Mouse (Mus musculus) embryonic fibroblast, embryonic 13.5 days (primary cell): ENCODE results near the gene Pigt. TPM values are rescaled to one million over a fixed set of nuclear protein-coding genes. Genes with fewer than 3 reads are reported as not detected.

Experiments
- H3K27ac ChIP-seq: 2 replicates; pipeline ENCODE4 v1.5.1; 2012; ENCODE audit warnings: low read length, control low read depth, inconsistent platforms; ENCODE audit not compliant: insufficient read depth
- H3K4me1 ChIP-seq: 2 replicates; pipeline ENCODE4 v1.6.1; 2011; ENCODE audit warnings: low read length; ENCODE audit not compliant: control insufficient read depth, insufficient read depth
- H3K4me3 ChIP-seq: 2 replicates; pipeline ENCODE4 v1.5.1; 2011; ENCODE audit warnings: mild to moderate bottlenecking, control low read depth, low read length; ENCODE audit not compliant: insufficient read depth
- CTCF ChIP-seq: IDR thresholded peaks from 2 replicates; pipeline ENCODE4 v1.5.1; 2011; ENCODE audit warnings: mild to moderate bottlenecking, control low read depth, low read length, moderate library complexity, borderline replicate concordance; ENCODE audit not compliant: insufficient read depth
- POLR2A ChIP-seq: IDR thresholded peaks from 2 replicates; pipeline ENCODE4 v1.6.1; 2011; ENCODE audit warnings: low read depth, mild to moderate bottlenecking, control low read depth, low read length, moderate library complexity
- polyA plus RNA-seq: library from polyadenylated mRNA; stranded (reverse); fragments of >200 nt; gene quantifications from 2 replicates; pipeline ENCODE4 v1.2.4, GENCODE M21; 2011; ENCODE audit warnings: low read depth; ENCODE audit not compliant: missing spikeins, insufficient read length

Gene Pigt
- polyA plus RNA-seq, 1 experiment, result 66.3 TPM

DNA sequence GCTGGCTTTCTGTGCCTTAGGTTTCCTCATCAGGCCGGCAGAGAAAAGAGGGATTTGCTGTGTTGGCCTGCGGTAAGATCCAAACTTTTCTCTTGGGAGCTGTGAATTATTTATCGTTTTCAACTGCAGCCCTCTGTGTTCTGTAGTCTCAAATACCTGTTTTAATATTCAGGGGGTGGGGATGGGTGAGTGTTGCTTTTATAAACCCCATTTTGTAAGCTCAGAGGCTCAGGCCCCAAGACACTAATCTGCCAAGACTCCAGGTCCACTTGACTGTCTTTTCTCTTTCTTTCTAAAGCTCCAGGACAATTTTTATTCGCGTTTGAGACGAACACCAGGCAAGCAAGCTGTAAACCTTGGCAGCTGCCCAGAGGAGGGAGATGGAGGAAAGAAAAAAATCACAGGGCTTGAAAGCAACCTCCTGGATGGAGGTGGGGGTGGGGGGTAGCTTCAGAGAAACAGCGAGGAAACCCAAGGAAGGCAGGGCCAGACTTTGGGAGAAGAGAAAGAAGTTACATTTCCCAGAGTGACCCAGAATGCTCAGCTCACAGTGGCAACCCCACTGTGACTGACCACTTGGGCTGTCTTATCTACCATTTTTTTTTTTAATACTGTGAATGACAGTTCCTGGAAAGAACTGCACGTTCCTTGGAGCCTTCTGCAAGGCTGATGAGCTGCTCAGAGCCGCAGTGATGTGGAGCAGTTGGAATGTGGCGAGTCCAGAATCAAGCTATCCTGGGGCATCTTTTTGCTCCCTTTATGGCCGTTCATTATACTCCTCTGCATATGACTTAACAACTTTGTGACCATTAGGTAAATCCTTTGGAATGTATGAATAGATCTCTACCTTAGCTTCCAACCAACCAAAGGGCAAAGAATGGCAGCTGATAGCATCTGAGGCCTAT, 21.2 kb downstream of the Pigt start:
- TF ChIP-seq CTCF (no peak), POLR2A (no peak)
- Histone ChIP-seq H3K4me1 (peaks cover 21% of the 10 kb centered on the region), H3K27ac (peak overlapping the region; percentile 51), H3K4me3 (no peak overlapping the region)

DNA sequence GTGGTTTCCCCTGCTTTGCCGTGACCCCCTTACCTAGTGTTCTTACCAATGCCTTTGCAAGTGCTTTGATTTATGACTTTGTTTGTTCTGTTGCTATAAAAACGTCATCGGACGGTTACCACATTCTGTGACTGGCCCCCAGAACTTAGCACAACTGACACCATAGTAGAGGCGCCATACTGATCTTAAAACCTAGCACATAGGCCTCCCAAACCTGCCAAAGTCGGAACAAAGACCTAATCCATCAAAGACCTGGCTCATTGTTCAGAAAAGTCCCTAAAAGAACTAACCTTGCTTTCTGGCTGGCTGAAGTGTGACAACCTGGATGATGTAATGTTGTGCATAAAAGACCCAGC, 21.8 kb downstream of the Pigt start:
- H3K4me3 ChIP-seq, result no peak overlapping the region
- peak overlapping the region; percentile 51 for H3K27ac ChIP-seq
- peaks cover 21% of the 10 kb centered on the region for H3K4me1 ChIP-seq
- TF ChIP-seq POLR2A (no peak), CTCF (no peak)

DNA sequence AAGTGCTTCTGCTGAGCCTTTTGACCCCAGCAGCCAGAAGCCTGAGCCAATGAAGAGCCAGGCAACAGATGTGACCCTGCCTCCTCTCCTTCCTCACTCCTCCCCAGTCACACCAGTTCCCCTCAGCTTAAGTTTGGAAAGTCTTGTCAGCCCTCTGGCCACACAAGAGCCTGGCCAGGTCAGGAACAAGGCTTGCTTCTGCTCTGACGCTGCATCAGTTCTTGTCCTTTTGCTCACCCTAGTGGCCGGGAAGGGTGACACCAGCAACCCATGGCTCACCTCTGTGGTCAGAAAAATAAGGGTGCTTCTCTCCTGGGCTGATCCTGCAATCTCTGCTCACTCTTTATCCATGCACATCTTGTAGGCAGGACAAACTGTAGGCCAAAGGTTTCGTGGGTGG, 23.5 kb downstream of the Pigt start:
- H3K27ac ChIP-seq, result no peak overlapping the region
- H3K4me3 ChIP-seq, result no peak overlapping the region
- TF ChIP-seq CTCF, result peak; percentile 91
- TF ChIP-seq POLR2A, result no peak
- peaks cover 21% of the 10 kb centered on the region for H3K4me1 ChIP-seq

DNA sequence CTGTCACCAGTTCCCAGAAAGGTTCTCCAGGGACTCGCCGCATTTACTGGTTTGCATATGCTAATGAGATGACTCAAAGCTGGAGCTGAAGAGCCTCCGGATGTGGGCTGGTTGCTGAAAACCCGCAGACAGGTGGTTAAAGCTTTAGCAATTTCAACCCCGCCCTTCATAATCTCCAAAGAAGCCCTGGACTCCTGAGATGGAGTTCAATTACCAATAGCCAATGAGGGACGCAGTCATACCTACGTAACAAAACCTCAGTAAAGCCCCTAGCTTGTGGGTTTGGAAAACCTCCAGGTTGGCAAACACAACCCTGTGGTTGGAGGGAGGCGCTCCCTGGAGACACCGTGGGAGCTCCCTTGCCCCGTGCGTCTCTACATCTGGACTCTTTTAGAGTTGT, 24.5 kb downstream of the Pigt start:
- peak overlapping the region; percentile 70 for H3K27ac ChIP-seq
- no peak overlapping the region for H3K4me3 ChIP-seq
- TF ChIP-seq CTCF, result no peak
- TF ChIP-seq POLR2A, result no peak
- H3K4me1 ChIP-seq, result peaks cover 21% of the 10 kb centered on the region

DNA sequence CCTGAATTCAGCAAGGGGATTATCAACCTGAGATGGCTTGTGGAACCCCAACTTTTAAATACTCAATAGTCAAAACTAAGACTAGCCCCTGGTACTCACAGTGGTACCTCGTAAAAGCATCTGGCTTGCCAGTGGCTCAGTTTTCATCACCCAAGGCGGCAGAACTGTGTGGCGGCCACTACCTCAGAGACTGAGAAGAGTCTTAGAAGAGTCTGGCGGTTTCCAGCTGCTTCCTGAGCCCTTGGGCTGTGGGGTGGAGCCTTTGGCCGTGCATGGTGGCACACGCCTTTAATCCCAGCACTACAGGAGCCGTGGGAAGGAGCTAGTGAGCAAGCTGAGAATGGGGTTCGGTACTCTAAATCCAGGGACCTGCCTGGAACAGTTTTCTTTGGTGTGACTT, 25.0 kb downstream of the Pigt start:
- peak overlapping the region; percentile 59 for H3K27ac ChIP-seq
- H3K4me3 ChIP-seq, result no peak overlapping the region
- TF ChIP-seq POLR2A, result no peak
- no peak for TF ChIP-seq CTCF
- peaks cover 21% of the 10 kb centered on the region for H3K4me1 ChIP-seq

DNA sequence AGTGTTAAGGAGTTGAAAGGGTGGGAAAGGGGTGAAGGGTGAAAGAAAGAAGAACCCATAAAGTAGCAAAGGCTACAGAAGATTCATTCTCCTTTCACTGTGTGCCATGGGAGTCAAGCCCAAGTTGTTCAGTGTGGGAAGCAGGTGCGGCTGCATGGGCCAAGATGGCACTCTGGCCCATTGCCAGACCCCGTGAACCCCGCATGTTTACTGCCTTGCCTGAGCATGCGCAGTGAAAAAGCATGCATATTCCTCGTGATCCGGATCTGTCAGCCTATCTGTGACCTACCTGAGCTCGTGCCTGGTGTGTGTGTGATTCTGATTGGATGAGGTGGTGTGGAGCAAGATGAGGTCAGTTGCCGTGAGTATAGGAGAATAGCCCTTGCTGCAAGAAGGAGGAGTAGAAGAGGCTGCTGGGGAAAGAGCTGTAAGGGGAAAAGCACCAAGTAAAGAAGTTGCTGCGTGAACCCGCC, 26.0 kb downstream of the Pigt start:
- TF ChIP-seq CTCF (no peak), POLR2A (no peak)
- peaks cover 17% of the 10 kb centered on the region for H3K4me1 ChIP-seq
- no peak overlapping the region for H3K4me3 ChIP-seq
- no peak overlapping the region for H3K27ac ChIP-seq

DNA sequence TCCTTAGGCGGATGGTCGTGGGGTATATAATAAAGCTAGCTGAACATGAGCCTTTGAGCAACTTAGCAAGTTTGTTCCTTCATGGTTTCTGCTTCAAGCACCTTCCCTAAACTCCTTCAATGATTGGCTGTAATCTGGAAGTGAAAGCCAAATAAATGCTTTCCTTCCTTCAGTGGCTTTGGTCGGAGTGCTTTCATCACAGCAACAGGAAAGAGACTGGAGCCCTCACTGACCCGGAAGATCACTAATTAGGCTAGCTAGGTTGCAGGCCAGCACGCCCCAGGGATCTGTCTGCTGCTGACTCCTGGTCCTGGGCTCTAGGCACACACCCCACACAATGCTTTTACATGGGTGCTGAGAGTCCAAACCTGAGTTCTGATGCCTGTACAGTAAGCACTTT, 31.2 kb downstream of the Pigt start:
- H3K4me3 ChIP-seq, result no peak overlapping the region
- H3K27ac ChIP-seq, result no peak overlapping the region
- TF ChIP-seq CTCF (no peak), POLR2A (no peak)
- no peaks in the 10 kb centered on the region for H3K4me1 ChIP-seq

DNA sequence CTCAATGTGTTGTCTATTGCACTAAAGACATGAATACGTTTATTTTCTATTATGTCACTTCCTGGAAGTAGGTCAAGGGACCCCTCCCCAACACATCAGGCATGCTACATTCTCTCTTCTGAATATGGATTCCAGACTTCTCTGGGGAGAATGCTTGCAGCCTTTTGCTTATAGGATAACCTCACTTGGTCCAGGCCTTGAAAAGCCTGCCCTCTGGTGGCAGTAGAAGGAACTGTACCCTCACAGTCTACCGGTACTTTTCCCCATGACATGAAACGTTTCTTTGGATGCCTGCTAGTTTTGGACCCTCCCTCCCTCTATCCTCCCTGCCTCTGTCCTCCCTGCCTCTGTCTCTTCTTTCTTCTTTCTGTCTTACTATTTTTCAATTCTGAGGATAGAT, 33.8 kb downstream of the Pigt start:
- TF ChIP-seq CTCF, result peak; percentile 64; the same call in 1 of the 2 replicates
- no peak for TF ChIP-seq POLR2A
- H3K4me3 ChIP-seq, result no peak overlapping the region
- no peaks in the 10 kb centered on the region for H3K4me1 ChIP-seq
- no peak overlapping the region for H3K27ac ChIP-seq

DNA sequence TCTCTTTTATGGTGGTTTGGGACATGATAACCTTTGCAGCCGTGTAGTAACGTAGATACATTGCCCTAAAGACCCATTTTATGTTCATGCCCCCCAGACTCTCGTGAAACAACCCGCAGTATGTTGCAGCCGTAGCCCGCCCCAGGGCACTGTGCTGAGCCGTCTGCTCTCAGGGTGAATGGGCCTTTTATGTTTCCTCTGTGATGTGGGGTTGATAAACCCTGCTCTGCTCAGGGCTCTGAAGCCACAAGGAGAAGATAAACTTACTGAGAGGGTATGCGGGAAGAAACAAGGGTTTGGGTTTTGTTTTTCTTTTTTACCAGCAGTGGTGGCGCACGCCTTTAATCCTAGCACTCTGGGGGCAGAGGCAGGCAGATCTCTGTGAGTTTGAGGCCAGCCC, 37.0 kb downstream of the Pigt start:
- Histone ChIP-seq H3K4me3 (no peak overlapping the region), H3K27ac (no peak overlapping the region), H3K4me1 (no peaks in the 10 kb centered on the region)
- no peak for TF ChIP-seq CTCF
- TF ChIP-seq POLR2A, result no peak

DNA sequence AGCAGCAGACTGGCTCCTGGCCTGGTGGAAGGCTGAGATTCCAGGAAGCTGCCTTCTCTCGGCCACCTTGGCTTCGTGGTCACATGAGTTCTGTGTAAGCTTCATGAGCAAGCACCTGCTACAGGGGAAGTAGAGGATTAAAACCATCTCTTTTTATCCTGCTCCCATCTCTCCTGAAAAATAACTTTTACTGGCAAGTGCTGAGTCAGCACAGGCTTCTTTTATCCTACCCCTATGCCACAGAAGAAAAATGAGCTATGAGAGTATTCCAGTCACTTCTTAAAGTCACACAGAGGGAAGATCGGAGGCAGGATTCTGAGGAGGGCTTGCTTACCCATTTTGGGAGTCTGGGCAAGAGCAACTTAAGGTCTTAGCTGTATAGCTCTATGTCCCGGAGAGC, 39.7 kb downstream of the Pigt start:
- Histone ChIP-seq H3K27ac (no peak overlapping the region), H3K4me1 (no peaks in the 10 kb centered on the region), H3K4me3 (no peak overlapping the region)
- no peak for TF ChIP-seq CTCF
- TF ChIP-seq POLR2A, result no peak
